Mouse (Mus musculus): ENCODE results near the gene Sptbn1.
A peak's percentile ranks its signal among the peaks of the same experiment; 100 is the strongest.

The Sptbn1 gene

DNA sequence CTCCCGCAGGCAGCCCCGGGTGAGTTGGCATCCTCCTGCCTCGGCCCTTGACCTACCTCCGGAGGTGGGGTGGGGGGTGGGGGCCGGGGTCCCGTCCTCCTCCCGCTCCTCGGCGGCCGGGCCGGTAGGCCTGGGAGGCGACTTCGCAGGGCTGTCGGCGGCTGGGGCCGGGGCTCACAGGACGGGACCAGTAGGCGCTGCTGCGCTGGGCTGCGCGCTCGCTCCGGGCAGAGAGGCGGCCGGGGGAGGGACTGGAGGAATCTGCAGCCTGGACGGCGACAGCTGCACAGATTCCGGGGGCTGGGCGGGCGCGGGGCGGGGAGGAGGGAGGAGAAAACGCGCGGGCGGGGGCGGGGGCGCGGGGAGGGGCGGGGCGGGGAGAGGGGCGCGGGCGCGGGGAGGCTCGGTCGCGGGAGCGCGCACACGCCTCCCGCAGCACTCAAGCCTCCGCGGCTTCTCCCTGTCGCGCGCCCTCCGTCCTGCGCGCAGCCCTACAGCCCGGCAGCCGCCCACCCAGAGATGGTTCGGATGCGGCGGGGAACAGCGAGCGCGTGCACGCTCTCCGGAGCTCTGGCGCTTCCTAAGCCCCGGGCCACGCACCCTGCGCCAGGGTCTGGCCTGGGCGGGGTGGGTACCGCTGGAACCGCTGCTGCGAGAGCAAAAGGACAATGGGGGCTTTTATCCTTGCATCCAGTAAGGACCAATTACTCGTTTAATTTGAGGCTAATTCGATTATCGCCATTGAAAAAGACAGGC, at the start of gene Sptbn1:
Gene Sptbn1, minus strand, starts transcription at position 284 of the 756 bp plus-strand sequence.
- DNase-seq (ENCODE audit: low read depth): no peak

DNA sequence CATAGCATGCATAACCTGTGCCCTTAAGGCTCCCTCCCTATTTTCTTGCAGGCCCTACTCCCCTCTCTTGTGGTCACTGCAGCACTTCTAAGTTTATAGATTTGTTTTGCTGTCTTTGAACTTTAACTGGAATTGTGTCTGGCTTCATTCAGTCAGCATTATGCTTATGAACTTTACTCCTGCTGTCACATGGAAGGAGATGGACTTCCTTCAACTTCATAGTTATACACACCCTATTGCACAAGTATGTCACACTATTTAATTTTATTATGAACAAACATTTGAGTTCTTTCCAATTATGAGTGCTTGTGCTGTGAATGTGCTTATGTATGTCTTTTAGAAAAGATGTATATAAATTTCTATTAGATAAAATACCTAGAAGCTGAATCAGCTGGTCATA, 26.3 kb upstream of the Sptbn1 start:
- no peak for DNase-seq (ENCODE audit: low read depth)

DNA sequence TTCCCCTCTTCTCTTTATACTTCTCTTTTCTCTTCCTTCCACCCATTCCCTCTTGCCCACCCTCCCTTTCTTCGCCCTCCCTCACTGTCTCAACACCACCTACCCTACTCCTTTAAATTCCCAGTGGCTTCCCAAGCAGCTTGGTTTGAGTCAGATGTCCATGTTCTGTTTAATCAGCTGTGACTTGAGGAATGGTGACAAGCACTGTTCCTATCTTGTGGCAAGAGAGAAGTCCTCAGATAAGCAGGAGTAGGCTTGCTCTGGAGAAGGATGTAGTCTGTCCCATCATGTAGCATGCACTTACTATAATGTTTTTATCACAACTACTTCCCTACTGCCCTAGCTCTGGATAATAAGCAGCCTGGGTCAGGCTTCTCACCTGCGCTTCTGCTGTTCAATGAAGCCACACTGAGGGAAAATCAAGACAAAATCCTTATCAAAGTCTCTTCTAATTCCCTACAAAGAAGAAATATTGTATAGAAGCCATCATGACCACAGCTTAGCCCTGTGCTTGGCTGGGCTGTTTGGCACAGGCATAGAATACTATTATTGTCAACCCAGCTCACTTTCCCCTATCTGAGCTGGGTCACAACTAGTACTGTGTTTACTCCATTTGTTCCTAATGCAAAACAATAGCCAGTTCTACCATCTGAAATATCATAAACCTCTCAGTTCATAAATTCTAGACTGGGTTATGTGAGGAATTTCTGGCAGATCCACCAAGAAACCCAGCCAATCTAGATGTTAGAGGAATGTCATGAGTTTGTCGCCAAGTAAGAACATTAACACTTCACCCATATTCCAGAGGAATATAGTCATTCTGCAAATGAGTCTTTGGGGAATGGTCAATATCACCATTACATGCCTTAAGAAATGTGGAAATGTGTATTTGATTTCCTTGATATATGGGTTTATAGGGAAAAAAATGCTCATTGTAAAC, 24.5 kb upstream of the Sptbn1 start:
- no peak for DNase-seq (ENCODE audit: low read depth)

DNA sequence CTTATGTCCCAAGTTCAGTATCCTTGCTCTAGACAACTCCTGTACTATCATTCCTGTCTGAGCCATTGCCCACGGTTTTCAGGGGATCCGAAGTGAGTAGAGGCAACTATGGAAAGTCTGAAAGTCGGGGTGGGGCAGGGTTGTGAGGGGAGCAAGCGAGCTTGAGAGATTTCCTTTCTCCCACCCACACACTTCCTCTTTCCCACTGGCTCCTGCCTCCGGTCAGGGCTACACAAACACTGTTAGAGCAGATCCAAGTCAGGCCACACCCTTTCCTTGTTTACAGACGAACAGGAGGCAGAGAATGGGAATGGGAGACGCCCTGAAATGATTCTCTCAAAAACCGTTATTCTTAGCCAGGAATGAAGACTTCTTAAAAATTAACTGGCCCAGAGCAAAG, 23.2 kb upstream of the Sptbn1 start:
- peak; percentile 15 for DNase-seq (ENCODE audit: low read depth)

DNA sequence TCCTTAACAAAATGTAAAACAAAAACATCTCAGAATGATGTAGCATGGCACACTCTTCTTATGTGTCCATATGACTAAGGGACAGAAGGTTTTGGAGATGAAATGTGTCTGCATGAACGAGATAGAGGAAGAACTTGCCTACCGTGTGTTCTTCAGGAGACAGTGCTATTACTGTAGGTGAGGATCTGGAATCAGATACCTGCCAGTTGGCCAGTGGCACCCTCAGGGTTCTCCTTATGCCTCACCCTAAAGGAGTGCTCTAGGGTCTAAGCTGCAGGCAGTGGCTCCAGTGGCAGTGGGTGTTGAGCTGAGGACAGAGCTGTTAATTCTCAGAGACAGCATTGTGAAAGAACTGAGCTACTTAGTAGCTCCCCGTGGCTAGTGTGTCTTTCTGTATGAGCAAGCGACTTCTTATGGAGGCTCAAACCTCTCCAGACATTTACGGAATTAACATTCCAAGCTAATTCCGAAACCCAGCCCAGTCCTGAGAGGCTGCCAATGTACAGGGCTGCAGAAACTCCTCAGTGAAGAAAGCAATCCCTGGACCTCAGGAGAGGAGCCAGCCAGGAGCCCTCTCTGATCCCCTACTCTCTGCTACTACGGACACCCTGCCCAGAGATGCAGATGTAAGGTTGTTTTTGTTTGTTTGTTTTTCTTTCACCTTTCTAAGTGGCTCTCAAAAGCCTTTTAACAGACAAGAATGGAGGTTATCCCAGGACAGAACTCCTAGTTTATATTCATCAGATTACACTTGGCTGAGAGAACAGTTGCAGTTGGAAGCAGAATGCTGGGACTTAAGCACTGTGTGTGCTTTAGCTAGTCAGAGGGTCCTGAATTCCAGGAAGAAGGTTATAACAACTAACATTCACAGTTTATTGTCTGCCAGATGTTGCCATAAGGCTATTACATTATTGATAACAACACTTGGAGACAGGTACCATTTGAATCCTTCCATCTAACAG, 21.8 kb upstream of the Sptbn1 start:
- no peak for DNase-seq (ENCODE audit: low read depth)

DNA sequence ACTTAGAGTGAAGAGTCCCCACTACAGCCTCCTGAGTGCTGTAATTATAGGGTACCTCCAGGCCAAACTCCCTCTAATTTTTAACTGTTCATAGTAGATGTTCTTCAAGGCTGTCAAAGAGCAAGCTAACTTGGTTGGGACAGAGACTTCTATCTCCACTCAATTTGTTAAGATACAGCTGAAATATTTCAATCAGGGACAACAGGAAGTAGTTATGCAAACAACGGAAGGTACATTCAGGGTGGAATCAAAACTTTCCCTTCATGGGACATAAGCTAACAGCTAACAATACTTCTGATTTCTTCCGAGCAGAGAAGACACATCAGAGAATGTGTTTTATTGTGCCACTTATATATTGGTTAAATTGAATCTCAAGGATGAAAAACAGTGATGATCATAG, 20.1 kb upstream of the Sptbn1 start:
- no peak for DNase-seq (ENCODE audit: low read depth)

DNA sequence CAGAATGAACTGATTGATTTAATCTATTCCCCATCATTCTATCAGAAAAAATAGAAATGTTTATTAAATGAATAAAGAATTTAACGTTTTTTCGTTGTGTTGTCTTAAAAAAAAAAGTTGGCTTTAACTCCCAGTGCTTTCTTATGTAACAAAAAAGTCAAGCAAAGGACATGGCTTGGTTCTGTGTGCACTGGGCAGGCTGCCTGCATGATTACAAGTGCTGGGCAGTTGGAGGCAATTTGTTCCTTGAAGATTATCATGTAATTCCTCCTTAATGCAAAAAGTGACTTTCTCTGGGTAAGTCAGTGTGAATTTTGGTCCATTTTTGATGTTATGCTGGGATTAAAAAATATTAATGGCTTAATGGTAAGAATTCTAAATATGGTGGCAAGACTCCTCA, 15.7 kb upstream of the Sptbn1 start:
- DNase-seq (ENCODE audit: low read depth): no peak

DNA sequence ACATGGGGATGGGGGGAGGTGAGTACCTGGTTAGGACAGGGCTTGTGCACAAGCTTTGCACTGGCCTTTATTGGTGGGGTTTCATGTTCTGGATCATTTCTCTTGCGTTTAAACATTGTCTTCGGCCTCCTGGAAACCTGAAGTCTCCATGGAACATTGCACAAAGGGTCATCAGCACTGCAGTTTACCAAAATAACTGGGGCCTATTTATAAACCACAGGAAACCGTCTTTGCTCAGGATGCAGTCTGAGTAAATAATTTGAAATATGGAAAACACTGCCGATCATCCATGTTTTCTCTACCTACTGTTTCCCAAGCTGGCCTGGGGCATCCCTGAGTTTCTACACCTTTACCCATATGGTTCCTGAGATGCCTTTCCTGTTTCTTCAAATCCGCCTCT, 13.1 kb upstream of the Sptbn1 start:
- no peak for DNase-seq (ENCODE audit: low read depth)

DNA sequence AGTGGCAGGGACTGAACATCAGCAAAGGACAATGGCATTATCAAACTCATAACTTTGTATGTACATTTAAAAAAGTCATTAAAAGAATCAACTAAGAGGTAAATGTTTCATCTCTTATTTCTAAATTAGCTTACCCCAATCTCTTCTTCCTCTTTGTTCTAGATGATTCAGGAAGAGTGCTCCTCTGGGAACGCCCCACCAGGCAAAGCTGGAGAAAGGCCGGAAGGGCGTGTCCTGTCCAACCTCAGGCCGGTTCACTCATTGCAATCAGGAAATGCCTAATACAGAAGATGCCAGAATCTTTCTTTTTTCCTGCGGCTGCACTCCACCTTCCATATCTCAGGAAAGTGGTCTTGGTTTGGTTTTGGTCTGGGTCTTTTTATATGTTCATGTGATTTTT, 11.3 kb upstream of the Sptbn1 start:
- DNase-seq (ENCODE audit: low read depth): no peak

DNA sequence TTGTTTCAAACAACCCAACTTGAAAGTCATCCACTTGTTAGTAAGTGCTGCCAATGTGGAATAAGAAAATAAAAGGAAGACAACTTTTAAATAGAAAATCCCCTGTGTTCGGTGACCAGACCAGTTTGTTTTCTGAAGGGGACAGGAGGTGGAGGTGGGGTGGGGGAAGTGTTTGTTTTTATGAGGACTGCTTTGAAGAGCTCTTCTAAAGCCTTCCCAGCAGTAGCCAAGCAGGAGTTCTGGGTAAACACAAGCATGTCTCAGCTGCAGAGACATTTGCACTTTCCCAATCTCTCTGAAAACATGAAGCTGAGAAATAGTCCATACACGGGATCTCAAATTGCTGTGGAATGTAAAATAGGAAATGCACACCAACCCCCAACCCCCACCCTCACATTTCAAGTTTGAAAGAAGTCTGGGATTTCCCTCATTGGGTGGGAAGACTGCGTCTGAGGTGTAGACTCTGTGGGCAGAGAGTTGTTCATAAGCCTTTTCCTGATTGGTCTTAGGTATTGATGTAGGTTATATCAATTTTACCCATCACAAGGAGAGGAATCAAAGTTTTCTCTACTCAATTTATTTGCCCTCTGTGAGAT, 7.6 kb upstream of the Sptbn1 start:
- no peak for DNase-seq (ENCODE audit: low read depth)

DNA sequence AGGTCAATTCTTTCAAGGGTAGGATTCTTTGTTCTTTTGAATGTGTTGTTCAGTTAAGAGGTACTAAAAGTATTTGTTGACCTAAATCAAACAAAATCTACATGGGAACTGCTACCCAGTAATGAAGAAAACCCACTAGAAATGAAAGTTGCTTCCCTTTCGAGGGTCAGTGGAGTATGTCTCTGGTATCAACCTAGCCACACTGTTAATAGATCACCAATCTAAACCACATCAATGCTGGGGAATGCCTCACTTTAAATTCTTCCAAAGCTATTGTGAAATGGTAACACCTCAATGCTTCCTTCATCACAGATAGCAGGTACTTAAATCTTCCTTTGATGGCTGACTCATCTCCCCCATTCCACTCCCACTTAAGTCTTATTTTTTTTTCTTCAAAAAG, 1.5 kb upstream of the Sptbn1 start:
- DNase-seq (ENCODE audit: low read depth): no peak

DNA sequence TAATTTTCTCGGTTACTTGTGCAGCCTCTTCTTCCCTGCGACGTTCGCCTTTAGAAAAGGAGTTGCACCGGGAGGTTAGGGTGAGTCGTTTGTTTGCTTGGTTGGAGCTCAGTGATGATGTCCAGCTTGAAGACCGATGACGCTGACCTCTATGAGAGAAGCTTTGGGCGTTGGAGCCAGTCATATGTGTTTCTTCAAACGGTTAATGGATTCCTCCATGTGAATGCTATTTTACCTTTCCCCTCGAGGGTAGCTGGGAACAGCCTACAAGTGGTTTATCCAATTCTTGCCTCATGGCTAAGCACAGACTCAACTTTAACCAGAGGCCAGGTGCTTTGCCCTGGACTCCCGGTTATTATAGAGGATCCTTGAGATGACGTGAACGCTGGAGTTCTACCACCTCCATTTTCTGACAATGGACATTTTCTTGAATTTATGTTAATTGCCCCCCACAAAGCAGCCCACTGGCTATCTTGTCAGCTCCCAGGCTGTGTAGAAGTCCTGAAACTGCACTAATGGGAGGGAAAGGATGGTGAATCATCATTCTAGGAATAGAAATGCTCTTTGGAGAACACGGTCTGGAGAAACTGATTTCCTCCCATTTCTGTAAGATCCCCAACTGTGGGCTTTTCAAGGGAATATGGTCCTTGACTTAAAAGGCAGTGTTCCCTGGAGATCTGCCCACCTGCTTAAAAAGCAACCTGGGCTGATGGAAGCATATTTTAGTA, 837 bp upstream of the Sptbn1 start:
- DNase-seq (ENCODE audit: low read depth): no peak

DNA sequence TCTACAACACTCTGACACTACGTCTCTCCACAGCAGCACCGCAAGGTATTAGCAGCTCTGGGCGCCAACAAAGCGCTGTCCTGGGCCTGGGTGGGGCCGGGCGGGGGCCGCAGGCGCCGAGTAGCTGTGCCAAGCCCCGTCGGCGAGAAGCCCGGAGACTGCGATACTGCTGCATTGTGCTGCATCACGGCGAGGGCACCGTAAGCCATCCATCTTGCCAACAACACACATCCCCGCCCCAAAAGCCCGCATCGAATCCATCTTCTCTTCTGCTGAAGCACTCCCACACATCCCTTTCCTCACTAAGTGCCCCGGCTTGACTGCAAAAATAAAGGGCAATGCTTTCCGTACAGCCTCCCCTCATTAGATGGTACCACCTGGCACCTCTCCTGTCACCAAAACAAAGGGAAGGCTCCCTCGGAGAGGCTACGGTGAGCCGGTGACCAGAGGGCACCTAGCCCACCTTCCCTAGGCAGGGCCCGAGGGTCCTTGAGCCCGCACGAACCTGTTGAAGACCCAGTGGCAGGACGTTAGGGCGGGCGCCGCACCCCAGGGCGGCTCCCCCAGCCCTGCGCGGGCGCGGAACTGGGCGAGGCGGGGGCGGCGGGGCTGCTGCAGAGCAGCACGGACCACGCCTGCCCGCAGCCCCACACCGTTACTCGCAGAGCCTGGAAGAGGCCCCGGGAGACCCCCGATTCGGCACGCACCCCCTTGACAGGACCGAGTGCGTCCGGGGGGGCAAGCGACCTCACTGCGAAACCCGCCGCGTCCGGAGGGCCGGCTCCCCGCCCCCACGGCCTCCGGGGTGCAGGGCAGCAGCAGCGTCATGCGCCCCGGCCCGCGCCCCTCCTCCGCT, 711 bp downstream of the Sptbn1 start:
- no peak for DNase-seq (ENCODE audit: low read depth)

DNA sequence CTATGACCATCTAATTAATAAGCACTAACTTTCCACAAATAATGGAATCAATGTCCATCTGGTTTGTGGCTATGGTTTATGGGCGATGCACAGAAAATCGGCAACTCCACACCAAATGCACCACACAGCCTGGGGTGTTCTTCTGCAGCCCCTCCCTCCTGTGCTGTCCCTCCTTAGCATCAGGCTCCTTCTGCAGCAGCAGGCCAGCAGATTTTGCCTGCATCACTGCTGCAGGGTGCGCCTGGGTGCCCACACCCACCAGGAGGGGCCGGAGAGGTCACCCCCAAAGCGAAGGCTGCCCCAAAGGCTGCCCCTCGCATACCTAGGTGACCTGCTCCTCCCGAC, 1.3 kb downstream of the Sptbn1 start:
- no peak for DNase-seq (ENCODE audit: low read depth)

DNA sequence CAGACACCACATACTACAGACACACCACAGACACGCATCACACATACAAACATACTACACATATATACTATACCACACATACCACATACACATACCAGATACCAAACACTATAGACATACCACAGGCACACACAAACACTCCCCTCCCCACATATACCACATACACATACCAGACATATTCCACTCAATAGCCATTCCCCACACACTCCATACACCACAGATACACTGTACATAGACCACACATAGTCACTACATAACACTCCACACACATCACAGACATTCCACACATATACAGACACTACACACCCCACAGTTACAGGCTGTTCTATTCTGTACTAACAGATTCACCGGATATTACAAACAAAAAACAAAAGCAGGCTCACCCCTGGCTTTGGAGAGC, 2.3 kb downstream of the Sptbn1 start:
- no peak for DNase-seq (ENCODE audit: low read depth)

DNA sequence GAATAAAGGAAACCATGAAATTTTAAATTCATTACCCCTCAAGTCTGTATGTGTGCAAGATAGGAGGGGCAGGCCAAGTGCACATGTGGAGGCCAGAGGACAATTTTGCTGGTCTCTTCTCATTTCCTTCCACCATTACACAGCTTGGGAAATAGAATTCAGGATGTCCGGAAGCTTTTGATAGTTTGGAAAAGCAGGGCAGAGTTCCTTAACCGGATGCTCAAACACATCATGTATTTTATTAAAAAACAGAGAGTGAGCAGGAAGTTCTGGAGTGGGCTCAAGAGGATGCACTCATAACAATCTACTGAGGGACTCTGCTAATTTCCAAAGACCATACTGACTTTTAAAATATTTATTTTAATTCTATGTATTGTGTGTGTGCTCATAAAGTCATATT, 4.3 kb downstream of the Sptbn1 start:
- no peak for DNase-seq (ENCODE audit: low read depth)

DNA sequence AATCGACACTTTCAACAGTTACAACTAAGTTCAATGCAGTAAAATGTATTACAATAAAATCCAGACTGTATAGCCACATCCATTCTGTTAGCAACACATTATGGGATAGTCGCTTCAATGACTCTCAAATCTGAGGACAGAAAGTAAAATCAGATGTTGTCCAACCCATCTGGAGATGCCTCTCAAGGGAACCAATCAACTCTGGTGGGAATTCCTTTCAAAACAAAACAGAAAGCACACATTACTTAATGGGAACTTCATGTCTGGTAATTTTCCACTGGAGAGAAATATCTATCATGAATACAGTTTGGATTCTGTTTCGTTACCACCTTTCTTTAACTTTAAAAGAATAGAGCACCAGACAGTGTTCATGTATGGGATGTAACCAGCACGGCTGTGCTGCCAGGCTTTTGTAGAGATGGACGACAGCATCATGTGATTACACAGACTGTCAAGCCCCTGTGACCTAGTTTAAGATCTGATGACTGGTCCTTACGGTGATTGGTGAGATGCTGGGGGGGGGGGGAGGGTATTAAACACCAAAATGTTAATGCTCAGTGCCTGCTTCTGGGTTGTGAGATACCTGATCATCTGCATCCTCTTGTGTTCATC, 9.1 kb downstream of the Sptbn1 start:
- DNase-seq (ENCODE audit: low read depth): no peak

DNA sequence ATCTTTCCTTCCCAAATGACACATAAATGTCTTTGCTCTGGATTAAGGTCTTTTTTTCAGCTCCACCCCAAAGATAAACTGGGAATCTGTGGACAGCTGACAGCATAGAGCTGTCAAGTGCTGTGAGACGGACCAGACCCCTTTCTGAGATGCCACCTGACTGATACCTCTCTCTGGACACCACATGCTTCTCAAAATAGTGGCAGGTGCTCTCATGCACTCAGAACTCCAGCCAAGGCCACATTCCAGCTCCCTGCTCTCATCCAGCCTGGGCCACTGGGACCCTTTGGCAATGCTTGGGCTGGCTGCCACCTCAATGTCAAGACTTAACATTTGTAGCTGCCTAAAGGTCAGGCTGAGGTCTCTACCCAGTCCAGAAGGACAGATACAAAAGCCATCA, 10.2 kb downstream of the Sptbn1 start:
- no peak for DNase-seq (ENCODE audit: low read depth)

DNA sequence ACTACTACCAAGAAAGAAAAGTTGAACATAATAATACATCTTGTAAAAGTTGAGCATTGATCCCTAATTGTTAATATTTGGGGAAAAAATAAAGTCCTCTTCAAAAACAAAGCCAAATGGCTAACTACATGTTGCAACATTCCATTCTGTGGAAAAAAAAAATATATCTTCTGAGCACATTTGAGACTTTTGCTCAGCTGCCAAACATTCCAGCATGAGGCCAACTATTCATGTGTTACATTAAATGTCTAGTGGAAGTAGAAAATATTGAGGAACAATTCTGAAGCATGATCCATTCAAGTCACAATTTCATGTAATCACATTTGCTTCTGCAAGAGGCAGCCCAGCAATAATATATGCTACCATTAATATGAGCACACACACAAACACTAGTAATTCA, 10.9 kb downstream of the Sptbn1 start:
- no peak for DNase-seq (ENCODE audit: low read depth)

DNA sequence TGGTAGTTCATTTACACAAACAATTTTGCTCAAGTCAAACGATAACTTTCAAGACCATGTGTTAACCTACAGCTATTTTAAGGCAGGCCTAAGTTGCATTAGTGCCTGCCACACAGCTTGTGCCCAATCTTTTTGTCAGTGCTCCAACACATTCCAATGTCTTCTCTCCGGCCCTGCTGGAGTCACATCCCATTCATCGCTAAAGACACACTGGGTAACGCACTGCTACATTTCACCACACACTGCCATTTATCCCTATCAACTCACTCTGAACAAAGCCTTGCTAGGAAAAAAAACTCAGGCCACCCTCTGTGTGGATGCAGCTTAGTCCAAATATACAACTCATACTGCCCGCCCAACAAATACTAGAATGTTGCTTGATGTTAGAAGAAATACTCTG, 11.5 kb downstream of the Sptbn1 start:
- DNase-seq (ENCODE audit: low read depth): no peak
